Mouse (Mus musculus) brain, adult 2 months (tissue): ENCODE measurements around the gene Gm20662.

ENCODE experiments used
- DNase-seq: peaks from one replicate; pipeline ENCODE4 v3.0.0; 2011; ENCODE audit warnings: low read depth, low spot score

The Gm20662 gene

GRCm38 (mm10) chr9:108085261-108085660 is 89.1 kb downstream of the Gm20662 start:
- DNase-seq = no peak

GRCm38 (mm10) chr9:108090611-108091120 is 94.5 kb downstream of the Gm20662 start:
- no peak for DNase-seq

GRCm38 (mm10) chr9:108093586-108093985 is 97.4 kb downstream of the Gm20662 start:
- no peak for DNase-seq

- DNase-seq = peak; percentile 93
Measured at GRCm38 (mm10) chr9:108094184-108094941, 98.2 kb downstream of the Gm20662 start, which contains the start of gene Apeh. TSS of gene Apeh (minus strand) at chr9:108094606.
